Mouse (Mus musculus) liver, postnatal 0 days (tissue): ENCODE measurements around the gene Dnajb9. TPM values are rescaled to one million over a fixed set of nuclear protein-coding genes. Genes with fewer than 3 reads are reported as not detected.
A peak's percentile ranks its signal among the peaks of the same experiment; 100 is the strongest.
"Not testable (repeated sequence)": the region's sequence is repeated elsewhere in the genome, so short reads cannot be mapped to it uniquely, and the experiment has no call there.

Experiments
- ATAC-seq: fragments of 200-750 bp; cut with Nextera tagmentation; 2 replicates; pipeline ENCODE4 v1.8.0; 2017; ENCODE audit warnings: mild to moderate bottlenecking, moderate library complexity
- DNase-seq: peaks from one replicate; pipeline ENCODE4 v3.0.0-alpha.2; 2016
- H3K27ac ChIP-seq: fragments of 300-500 bp; sonication (generic); 2 replicates; pipeline ENCODE4 v1.5.1; 2014; ENCODE audit warnings: antibody characterized with exemption, moderate library complexity, mild to moderate bottlenecking, low read depth
- H3K27me3 ChIP-seq: fragments of 300-500 bp; sonication (generic); 2 replicates; pipeline ENCODE4 v1.6.1; 2014; ENCODE audit warnings: low read length, control low read depth, mixed read lengths; ENCODE audit not compliant: insufficient read depth
- H3K36me3 ChIP-seq: fragments of 300-500 bp; sonication (generic); replicated peaks from 2 replicates; pipeline ENCODE4 v1.6.1; 2014; ENCODE audit warnings: mild to moderate bottlenecking, control low read depth, low read length, moderate library complexity, mixed read lengths; ENCODE audit not compliant: insufficient read depth
- H3K4me1 ChIP-seq: fragments of 300-500 bp; sonication (generic); 2 replicates; pipeline ENCODE4 v1.6.1; 2014; ENCODE audit warnings: antibody characterized with exemption, mild to moderate bottlenecking, control low read depth; ENCODE audit not compliant: insufficient read depth
- H3K4me2 ChIP-seq: fragments of 300-500 bp; sonication (generic); 2 replicates; pipeline ENCODE4 v1.6.1; 2014; ENCODE audit warnings: low read depth, mild to moderate bottlenecking, low read length, moderate library complexity, mixed read lengths
- H3K4me3 ChIP-seq: fragments of 300-500 bp; sonication (generic); 2 replicates; pipeline ENCODE4 v1.5.1; 2014; ENCODE audit warnings: low read depth, low read length
- H3K9ac ChIP-seq: fragments of 300-500 bp; sonication (generic); replicated peaks from 2 replicates; pipeline ENCODE4 v1.6.1; 2014; ENCODE audit warnings: mild to moderate bottlenecking, moderate library complexity
- H3K9me3 ChIP-seq: fragments of 300-500 bp; sonication (generic); 2 replicates; pipeline ENCODE4 v1.6.1; 2016; ENCODE audit warnings: mild to moderate bottlenecking, control low read depth, low read length, mixed read lengths
- CTCF ChIP-seq: sonication (generic); IDR thresholded peaks from 2 replicates; pipeline ENCODE4 v1.5.1; 2016; ENCODE audit warnings: antibody characterized with exemption, low read depth
- EP300 ChIP-seq: IDR thresholded peaks from 2 replicates; pipeline ENCODE4 v1.6.1; 2016; ENCODE audit warnings: antibody characterized with exemption, low read depth, mild to moderate bottlenecking
- WGBS: fragments of 180-500 bp; shearing (Covaris S2); extraction: QIAGEN DNeasy Blood & Tissue Kit; methylation state at CpG from one replicate; pipeline ENCODE4 v1.1.7; 2014; ENCODE audit not compliant: insufficient replicate concordance; 5-methylcytosine and 5-hydroxymethylcytosine counted together
- polyA plus RNA-seq: library from polyadenylated mRNA; unstranded; fragments of >200 nt; fragmentation: Nextera tagmentation; extraction: Ambion mirVana; gene quantifications from 2 replicates; pipeline ENCODE4 v1.2.1, GENCODE M21; 2015

The Dnajb9 gene
- polyA plus RNA-seq, 1 experiment from 2014 or later: 24.1 TPM

DNA sequence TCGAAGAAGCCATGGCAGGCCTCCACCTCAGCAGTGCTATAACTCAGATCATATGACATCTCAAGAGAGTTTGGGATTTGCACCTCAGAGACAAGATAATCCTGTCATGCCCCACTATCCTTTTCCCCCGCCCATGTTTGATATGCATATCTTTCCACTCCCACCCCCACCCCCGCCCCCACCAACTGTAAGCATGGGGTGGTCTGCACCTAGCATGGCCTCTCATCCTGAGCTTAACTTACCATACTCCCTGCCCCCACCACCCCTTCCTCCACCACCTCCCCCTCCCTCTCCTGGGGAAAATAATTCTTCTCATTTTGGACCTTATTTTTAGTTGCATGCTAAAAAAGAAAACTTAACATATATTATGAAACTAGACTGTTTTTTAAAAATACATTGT lies 12.9 kb upstream of the Dnajb9 start:
- H3K36me3 ChIP-seq: no peaks in the 10 kb centered on the region
- ATAC-seq: no peak
- WGBS: 68% methylated on average over 3 of the region's 3 CpGs
- H3K4me2 ChIP-seq: no peak overlapping the region
- H3K27me3 ChIP-seq: peaks cover 7% of the 10 kb centered on the region; the same call in 1 of the 2 replicates
- H3K27ac ChIP-seq: no peak overlapping the region
- no peak for DNase-seq
- H3K9me3 ChIP-seq: no peaks in the 10 kb centered on the region
- no peaks in the 10 kb centered on the region for H3K4me1 ChIP-seq
- H3K4me3 ChIP-seq: no peak overlapping the region
- TF ChIP-seq CTCF (no peak), EP300 (no peak)
- no peak overlapping the region for H3K9ac ChIP-seq

DNA sequence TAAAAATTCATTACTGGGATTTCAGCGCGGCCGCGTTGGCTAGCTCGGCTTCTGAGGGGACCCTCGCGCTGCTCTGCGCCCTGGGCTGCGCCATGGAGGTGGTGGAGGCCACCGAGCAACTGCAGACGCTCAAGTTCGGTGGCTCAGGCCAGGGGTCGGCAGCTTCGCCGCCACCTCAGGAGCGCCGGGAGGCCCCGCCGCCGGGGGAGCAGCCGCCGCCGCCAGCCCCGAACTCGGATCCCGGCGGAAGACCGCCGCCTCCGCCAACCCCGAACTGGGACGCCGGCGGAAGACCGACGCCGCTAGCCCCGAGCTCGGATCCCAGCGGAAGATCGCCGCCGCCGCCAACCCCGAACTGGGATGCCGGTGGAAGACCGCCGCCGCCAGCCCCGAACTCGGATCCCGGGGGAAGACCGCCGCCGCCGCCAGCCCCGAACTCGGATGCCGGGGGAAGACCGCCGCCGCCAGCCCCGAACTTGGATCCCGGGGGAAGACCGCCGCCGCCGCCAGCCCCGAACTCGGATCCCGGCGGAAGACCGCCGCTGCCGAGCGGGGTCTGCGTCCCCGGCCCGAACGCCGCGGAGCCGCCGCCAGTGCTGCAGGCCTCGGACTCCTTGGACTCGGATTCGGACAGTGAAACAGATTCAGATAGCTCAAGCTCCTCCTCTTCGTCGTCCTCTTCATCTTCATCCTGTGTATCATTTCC lies 11.7 kb upstream of the Dnajb9 start:
- no peaks in the 10 kb centered on the region for H3K4me1 ChIP-seq
- WGBS: 2% methylated on average over 70 of the region's 89 CpGs
- ATAC-seq: no peak
- peak overlapping the region; percentile 67 for H3K9ac ChIP-seq
- no peaks in the 10 kb centered on the region for H3K9me3 ChIP-seq
- H3K36me3 ChIP-seq: no peaks in the 10 kb centered on the region
- H3K4me3 ChIP-seq: peak overlapping the region; percentile 59
- TF ChIP-seq CTCF: no peak
- no peak for TF ChIP-seq EP300
- peaks cover 7% of the 10 kb centered on the region; the same call in 1 of the 2 replicates for H3K27me3 ChIP-seq
- no peak overlapping the region for H3K27ac ChIP-seq
- H3K4me2 ChIP-seq: peak overlapping the region; percentile 82
- DNase-seq: peak; percentile 19

DNA sequence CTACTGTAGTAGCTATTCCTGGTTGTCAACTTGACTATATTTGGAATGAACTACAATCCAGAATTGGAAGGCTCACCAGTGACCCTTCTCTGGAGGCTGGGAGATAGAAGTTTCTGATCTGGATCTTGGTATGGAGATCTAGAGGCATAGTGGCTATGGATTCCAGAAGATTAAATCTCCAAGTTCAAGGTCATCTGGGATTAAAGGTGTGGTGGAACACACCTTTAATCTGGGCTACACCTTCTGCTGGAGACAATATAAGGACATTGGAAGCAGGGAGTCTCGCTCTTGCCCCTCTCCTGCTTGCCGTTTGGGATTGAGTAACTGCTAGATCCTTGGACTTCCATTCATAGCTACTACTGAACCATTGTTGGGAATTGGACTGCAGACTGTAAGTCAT lies 10.9 kb upstream of the Dnajb9 start, which contains the start of gene Pnpla8:
Pnpla8 (plus strand) TSS at position 301 of the 400 bp plus-strand sequence.
- DNase-seq, ATAC-seq, H3K36me3 ChIP-seq, H3K27ac ChIP-seq, H3K27me3 ChIP-seq, H3K4me1 ChIP-seq, H3K9me3 ChIP-seq: not testable (repeated sequence)
- WGBS: 90% methylated on average over 2 of the region's 2 CpGs
- H3K4me3 ChIP-seq: peak within 1 kb of the TSS; percentile 59
- peak within 1 kb of the TSS; percentile 82 for H3K4me2 ChIP-seq
- H3K9ac ChIP-seq: peak within 1 kb of the TSS; percentile 67

DNA sequence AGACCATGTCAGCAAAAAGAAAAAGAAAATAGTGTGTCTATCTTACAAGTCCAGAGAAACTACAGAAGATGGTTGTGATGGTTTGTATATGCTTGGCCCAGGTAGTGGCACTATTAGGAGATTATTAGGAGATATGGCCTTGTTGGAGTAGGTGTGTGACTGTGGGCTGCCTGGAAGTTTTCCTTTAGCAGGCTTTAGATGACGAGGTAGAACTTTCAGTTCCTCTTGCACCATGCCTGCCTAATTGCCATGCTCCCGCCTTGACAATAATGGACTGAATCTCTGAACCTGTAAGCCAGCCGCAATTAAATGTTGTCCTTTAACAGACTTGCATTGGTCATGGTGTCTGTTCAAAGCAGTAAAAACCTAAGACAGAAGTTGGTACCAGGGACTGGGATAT lies 1.4 kb upstream of the Dnajb9 start:
- H3K36me3 ChIP-seq: no peaks in the 10 kb centered on the region
- TF ChIP-seq CTCF (no peak), EP300 (no peak)
- H3K27me3 ChIP-seq: no peaks in the 10 kb centered on the region
- 82% methylated on average over 3 of the region's 3 CpGs for WGBS
- H3K9ac ChIP-seq: no peak overlapping the region
- H3K27ac ChIP-seq: no peak overlapping the region
- ATAC-seq: no peak
- H3K4me2 ChIP-seq: no peak overlapping the region
- no peak for DNase-seq
- H3K4me1 ChIP-seq: peaks cover 10% of the 10 kb centered on the region
- no peak overlapping the region for H3K4me3 ChIP-seq
- H3K9me3 ChIP-seq: no peaks in the 10 kb centered on the region

DNA sequence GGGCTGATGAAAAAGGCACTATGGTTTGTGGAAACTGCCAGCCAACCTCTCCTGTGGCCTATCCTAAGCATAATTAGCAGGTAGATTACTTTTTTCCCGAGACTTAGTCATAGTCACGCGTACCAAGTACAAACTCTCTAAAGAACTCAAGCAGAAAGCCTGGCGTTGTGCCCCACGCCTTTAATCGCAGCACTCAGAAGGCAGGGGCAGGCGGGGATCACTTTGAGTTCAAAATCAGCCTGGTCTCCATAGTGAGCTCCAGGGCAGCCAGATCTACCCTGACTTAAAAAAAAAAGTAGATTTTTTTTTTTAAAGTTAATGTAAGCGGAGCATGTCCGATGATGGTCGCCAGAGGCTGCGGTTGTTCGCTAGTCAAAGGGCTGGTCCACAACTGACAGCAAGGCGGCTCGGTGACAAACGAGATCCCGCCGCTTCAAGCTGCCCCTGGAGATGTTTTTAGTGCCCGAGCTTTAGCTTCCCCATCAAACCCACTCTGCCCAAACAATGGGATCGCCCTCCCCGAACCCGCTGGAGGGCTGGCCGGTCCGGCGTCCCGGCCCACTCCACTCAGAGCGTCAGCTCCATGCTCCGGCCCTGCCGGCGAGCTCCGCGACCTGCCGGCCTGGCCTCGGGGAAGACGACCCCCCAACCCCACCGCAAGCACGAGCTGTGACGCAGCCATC lies 844 bp downstream of the Dnajb9 start:
- Histone ChIP-seq H3K4me3 (peak overlapping the region; percentile 92), H3K27ac (peak overlapping the region; percentile 96), H3K9ac (peak overlapping the region; percentile 97), H3K36me3 (peaks cover 5% of the 10 kb centered on the region; the same call in 1 of the 2 replicates), H3K9me3 (no peaks in the 10 kb centered on the region), H3K27me3 (no peaks in the 10 kb centered on the region), H3K4me1 (peaks cover 10% of the 10 kb centered on the region), H3K4me2 (peak overlapping the region; percentile 90)
- no peak for TF ChIP-seq EP300
- peak; percentile 17; the same call in 1 of the 2 replicates for TF ChIP-seq CTCF
- ATAC-seq (peak; percentile 19; the same call in 1 of the 2 replicates), DNase-seq (no peak)
- WGBS: under 1% methylated on average over 34 of the region's 37 CpGs

DNA sequence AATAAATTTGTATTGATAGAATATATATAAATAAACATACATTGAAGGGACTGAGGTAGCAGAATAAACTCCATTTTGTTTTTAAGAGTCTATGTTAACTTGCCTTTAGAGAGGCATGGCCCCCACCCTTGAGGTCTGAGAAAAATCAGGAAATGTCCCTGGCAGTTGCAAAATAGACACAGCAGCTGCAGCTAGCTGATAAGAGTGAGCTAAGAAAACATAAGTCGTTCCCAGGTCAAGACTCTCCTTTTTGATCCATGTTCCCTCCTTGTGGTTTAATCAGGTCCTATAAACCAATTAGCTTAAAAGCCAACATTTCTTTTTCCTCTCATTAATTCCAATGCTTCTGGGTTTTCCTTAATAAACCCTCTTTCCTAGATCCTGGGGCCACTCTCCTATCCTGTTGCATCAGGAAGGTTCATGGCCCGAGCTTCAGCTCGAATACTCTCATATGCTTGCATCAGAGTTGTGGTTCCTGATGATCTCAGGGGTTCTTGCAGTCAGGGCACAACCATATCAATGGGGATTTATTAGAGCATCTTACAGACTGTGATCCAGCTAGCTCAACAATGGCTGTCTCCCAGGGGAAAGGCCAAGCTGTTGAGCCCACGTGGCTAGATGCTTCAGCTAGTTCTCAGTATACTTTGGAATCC lies 12.1 kb downstream of the Dnajb9 start:
- Histone ChIP-seq H3K4me3 (no peak overlapping the region), H3K4me2 (no peak overlapping the region), H3K27ac (0 out of 2 replicates have a peak overlapping the region, but pooled peaks have one; percentile 29), H3K36me3 (no peaks in the 10 kb centered on the region), H3K27me3 (no peaks in the 10 kb centered on the region), H3K9me3 (no peaks in the 10 kb centered on the region), H3K9ac (no peak overlapping the region), H3K4me1 (peaks cover 3% of the 10 kb centered on the region; the same call in 1 of the 2 replicates)
- ATAC-seq: peak; percentile 82
- WGBS: 24% methylated on average over 4 of the region's 4 CpGs
- DNase-seq: peak; percentile 26
- TF ChIP-seq CTCF (no peak), EP300 (peak; percentile 84)
